Mouse (Mus musculus) CH12.LX (cell line): ENCODE data around the gene Mybpc1. TPM values are rescaled to one million over a fixed set of nuclear protein-coding genes. Genes with fewer than 3 reads are reported as not detected.

Source experiments
- DNase-seq: peaks from one replicate; pipeline ENCODE4 v3.0.0-alpha.2; 2013; ENCODE audit errors: extremely low read depth
- H3K27ac ChIP-seq: 2 replicates; pipeline ENCODE4 v1.5.1; 2012; ENCODE audit warnings: low read depth, mild to moderate bottlenecking, control low read depth, moderate library complexity; ENCODE audit not compliant: insufficient read depth
- H3K27me3 ChIP-seq: replicated peaks from 2 replicates; pipeline ENCODE3; 2012; ENCODE audit warnings: inconsistent platforms
- H3K36me3 ChIP-seq, 2 experiments: replicated peaks in 1 of 2; 2 replicates each; pipeline versions ENCODE3 to v1.6.1; 2012; ENCODE audit warnings: inconsistent platforms in 1 of 2, low read length in 1 of 2, mild to moderate bottlenecking in 1 of 2, mixed read lengths in 1 of 2, moderate library complexity in 1 of 2; ENCODE audit not compliant: control insufficient read depth in 1 of 2, insufficient read depth in 1 of 2
- H3K4me1 ChIP-seq, 2 experiments: 2 replicates each; pipeline ENCODE4 v1.6.1; 2012; ENCODE audit warnings: inconsistent platforms in 1 of 2, moderate library complexity in 1 of 2; ENCODE audit not compliant: insufficient read depth in 2 of 2, control insufficient read depth in 1 of 2
- H3K4me2 ChIP-seq: 2 replicates; pipeline ENCODE4 v1.6.1; 2012; ENCODE audit warnings: low read depth, mild to moderate bottlenecking, control low read depth; ENCODE audit not compliant: poor library complexity, insufficient read depth, severe bottlenecking
- H3K4me3 ChIP-seq, 3 experiments: fragments of 150-350 bp in 1 of 3; sonication (generic) in 1 of 3; replicated peaks in 1 of 3; 2 replicates each; pipeline versions ENCODE3 to v1.5.1; 2011 to 2012; ENCODE audit warnings: low read depth in 2 of 3, low read length in 2 of 3, mild to moderate bottlenecking in 2 of 3, moderate library complexity in 2 of 3, control low read depth in 1 of 3, improper control_type of control experiment in 1 of 3, inconsistent platforms in 1 of 3, mixed read lengths in 1 of 3; ENCODE audit not compliant: poor library complexity in 1 of 3
- H3K79me2 ChIP-seq: replicated peaks from 2 replicates; pipeline ENCODE4 v1.6.1; 2012; ENCODE audit warnings: mild to moderate bottlenecking, moderate library complexity; ENCODE audit not compliant: control insufficient read depth, poor library complexity, insufficient read depth, severe bottlenecking; ENCODE audit errors: extremely low read depth
- H3K9ac ChIP-seq: 2 replicates; pipeline ENCODE4 v1.6.1; 2012; ENCODE audit warnings: low read depth, mild to moderate bottlenecking, control low read depth, moderate library complexity; ENCODE audit not compliant: insufficient read depth
- H3K9me3 ChIP-seq: replicated peaks from 2 replicates; pipeline ENCODE3; 2012; ENCODE audit warnings: low read length, inconsistent platforms, mixed read lengths
- CHD1 ChIP-seq: IDR thresholded peaks from 2 replicates; pipeline ENCODE4 v1.6.1; 2012; ENCODE audit warnings: low read depth, low read length, improper control_type of control experiment, inconsistent platforms
- CHD2 ChIP-seq: IDR thresholded peaks from 2 replicates; pipeline ENCODE4 v1.6.1; 2011; ENCODE audit warnings: low read length, improper control_type of control experiment
- HCFC1 ChIP-seq: IDR thresholded peaks from 2 replicates; pipeline ENCODE4 v1.6.1; 2012; ENCODE audit warnings: low read depth, mild to moderate bottlenecking, inconsistent platforms, low read length, improper control_type of control experiment
- IRF4 ChIP-seq: IDR thresholded peaks from 2 replicates; pipeline ENCODE4 v1.6.1; 2014; ENCODE audit warnings: low read depth, mild to moderate bottlenecking, inconsistent platforms, low read length, improper control_type of control experiment
- JUN ChIP-seq: IDR thresholded peaks from 2 replicates; pipeline ENCODE4 v1.6.1; 2011; ENCODE audit warnings: low read depth, mild to moderate bottlenecking, low read length, improper control_type of control experiment, moderate library complexity; ENCODE audit not compliant: insufficient read depth
- KAT2A ChIP-seq: IDR thresholded peaks from 2 replicates; pipeline ENCODE4 v1.6.1; 2012; ENCODE audit warnings: low read length, improper control_type of control experiment, inconsistent platforms; ENCODE audit not compliant: insufficient replicate concordance
- MAFK ChIP-seq: IDR thresholded peaks from 2 replicates; pipeline ENCODE4 v1.6.1; 2011; ENCODE audit warnings: low read length, improper control_type of control experiment; ENCODE audit not compliant: insufficient replicate concordance
- MAX ChIP-seq: IDR thresholded peaks from 2 replicates; pipeline ENCODE4 v1.6.1; 2011; ENCODE audit warnings: low read length, improper control_type of control experiment
- MAZ ChIP-seq: IDR thresholded peaks from 2 replicates; pipeline ENCODE4 v1.6.1; 2012; ENCODE audit warnings: low read depth, mild to moderate bottlenecking, inconsistent platforms, low read length, improper control_type of control experiment, moderate library complexity
- MEF2A ChIP-seq: IDR thresholded peaks from 2 replicates; pipeline ENCODE4 v1.6.1; 2014; ENCODE audit warnings: low read depth, mild to moderate bottlenecking, inconsistent platforms, low read length, improper control_type of control experiment, borderline replicate concordance
- MXI1 ChIP-seq: IDR thresholded peaks from 2 replicates; pipeline ENCODE4 v1.6.1; 2011; ENCODE audit warnings: mild to moderate bottlenecking, low read depth, low read length, improper control_type of control experiment
- MYC ChIP-seq: IDR thresholded peaks from 2 replicates; pipeline ENCODE4 v1.6.1; 2011; ENCODE audit warnings: low read depth, mild to moderate bottlenecking, improper control_type of control experiment, low read length
- PAX5 ChIP-seq: IDR thresholded peaks from 2 replicates; pipeline ENCODE4 v1.6.1; 2012; ENCODE audit warnings: low read length, inconsistent platforms, mixed read lengths
- POLR2A ChIP-seq: IDR thresholded peaks from 2 replicates; pipeline ENCODE4 v1.6.1; 2011; ENCODE audit warnings: low read depth, mild to moderate bottlenecking, improper control_type of control experiment, low read length
- RAD21 ChIP-seq: IDR thresholded peaks from 2 replicates; pipeline ENCODE4 v1.6.1; 2011; ENCODE audit warnings: low read depth, mild to moderate bottlenecking, low read length, improper control_type of control experiment, moderate library complexity
- SIN3A ChIP-seq: IDR thresholded peaks from 2 replicates; pipeline ENCODE4 v1.6.1; 2012; ENCODE audit warnings: low read length, improper control_type of control experiment, inconsistent platforms
- SMC3 ChIP-seq: IDR thresholded peaks from 2 replicates; pipeline ENCODE4 v1.6.1; 2011; ENCODE audit warnings: low read depth, low read length, improper control_type of control experiment
- TBP ChIP-seq: conservative IDR thresholded peaks from 2 replicates; pipeline ENCODE4 v1.6.1; 2011; ENCODE audit warnings: low read depth, low read length, improper control_type of control experiment
- UBTF ChIP-seq: IDR thresholded peaks from 2 replicates; pipeline ENCODE4 v1.6.1; 2012; ENCODE audit warnings: low read depth, mild to moderate bottlenecking, inconsistent platforms, low read length, improper control_type of control experiment, moderate library complexity
- ZC3H11A ChIP-seq: IDR thresholded peaks from 2 replicates; pipeline ENCODE4 v1.6.1; 2012; ENCODE audit warnings: low read depth, mild to moderate bottlenecking, inconsistent platforms, low read length, improper control_type of control experiment
- ZKSCAN1 ChIP-seq: IDR thresholded peaks from 2 replicates; pipeline ENCODE4 v1.6.1; 2012; ENCODE audit warnings: low read depth, inconsistent platforms, low read length, improper control_type of control experiment, borderline replicate concordance
- ZMIZ1 ChIP-seq: IDR thresholded peaks from 2 replicates; pipeline ENCODE4 v1.6.1; 2012; ENCODE audit warnings: low read depth, mild to moderate bottlenecking, inconsistent platforms, low read length, improper control_type of control experiment
- dilution Hi-C: fragments of 300-500 bp; cut with MboI; formaldehyde crosslinking; loops from 2 replicates; pipeline ENCODE4 v1.14.3; 2020; ENCODE audit warnings: low sequenced_read_pairs; ENCODE audit not compliant: extremely low pct_unique_long_range_greater_than_20kb, extremely low pct_ligation_motif_present
- in situ Hi-C: fragments of 300-500 bp; cut with MboI; formaldehyde crosslinking; loops from 3 replicates; pipeline ENCODE4 v1.14.3; 2019; ENCODE audit warnings: low sequenced_read_pairs, low pct_ligation_motif_present, low pct_unique_long_range_greater_than_20kb, mixed read lengths
- polyA plus RNA-seq: library from polyadenylated mRNA; unstranded; fragments of >175 nt; gene quantifications from 2 replicates; pipeline ENCODE4 v1.2.1, GENCODE M21; 2012; ENCODE audit warnings: low read depth; ENCODE audit not compliant: insufficient read length
- total RNA-seq, 2 experiments: library from RNA; depleted of rRNA; stranded (reverse); fragments of 300-350 nt in 1 of 2; fragments of >200 nt in 1 of 2; gene quantifications; 2 replicates each; pipeline ENCODE4 v1.2.3; 2012 to 2014

The Mybpc1 gene
- total and polyA plus RNA-seq, 3 experiments: not detected

DNA sequence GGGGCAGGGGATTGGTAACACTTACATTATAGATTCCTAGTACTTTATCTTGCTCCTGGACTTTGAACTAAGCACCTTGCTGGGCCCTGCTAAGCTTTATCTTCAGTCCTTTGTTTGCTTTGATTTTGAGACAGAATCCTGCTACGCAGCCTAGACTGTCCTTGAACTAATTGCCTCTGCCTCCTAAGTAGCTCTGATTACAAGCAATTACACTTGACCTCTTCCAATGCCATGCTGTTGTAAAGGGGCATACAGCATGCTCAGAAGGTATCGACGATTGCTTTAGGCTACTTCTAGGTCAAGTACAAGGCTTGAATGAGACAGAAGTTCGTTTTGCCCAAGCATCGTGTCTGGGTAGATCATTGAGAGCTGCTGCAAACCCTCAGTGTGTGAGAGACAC, 99.7 kb downstream of the Mybpc1 start:
- TF ChIP-seq IRF4 (no peak), JUN (no peak), SIN3A (no peak), PAX5 (no peak), UBTF (no peak), MAFK (no peak), POLR2A (no peak), MYC (no peak), SMC3 (no peak), ZKSCAN1 (no peak), KAT2A (no peak), MXI1 (no peak), CHD2 (no peak), MAX (no peak), TBP (no peak), HCFC1 (no peak), MEF2A (no peak)
- no peak overlapping the region for H3K4me2 ChIP-seq
- no peak overlapping the region for H3K4me3 ChIP-seq
- no peaks in the 10 kb centered on the region for H3K9me3 ChIP-seq
- H3K27me3 ChIP-seq: peaks cover 5% of the 10 kb centered on the region
- no peak overlapping the region for H3K27ac ChIP-seq
- H3K36me3 ChIP-seq: no peaks in the 10 kb centered on the region
- no peak for DNase-seq
- no peaks in the 10 kb centered on the region for H3K79me2 ChIP-seq
- no peak overlapping the region for H3K9ac ChIP-seq
- in situ Hi-C loops: no loop called here
- peaks cover 0 to 24% of the 10 kb centered on the region in 2 experiments; a peak in 2 of 4 replicates for H3K4me1 ChIP-seq
- dilution Hi-C loops: no loop called here

DNA sequence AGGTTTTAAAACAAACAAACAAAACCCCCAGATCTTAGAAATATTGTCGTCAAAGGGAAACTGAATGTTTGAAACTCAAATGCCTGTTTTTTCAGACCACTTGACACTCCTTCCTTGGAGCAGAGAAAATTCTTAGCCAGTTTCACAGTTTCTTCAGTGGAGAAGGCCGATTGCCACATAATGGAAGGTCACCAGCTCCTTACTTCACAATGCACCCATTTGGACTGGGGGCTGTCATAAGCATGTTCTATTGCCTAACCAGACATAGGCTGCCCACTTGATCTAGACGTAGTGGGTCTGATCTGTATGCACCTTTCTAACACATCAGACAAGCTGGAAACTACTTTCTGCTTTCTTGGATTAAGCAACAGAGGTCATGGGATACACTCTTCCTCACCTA, 100.5 kb downstream of the Mybpc1 start:
- in situ Hi-C loops: no loop called here
- no peak overlapping the region for H3K4me3 ChIP-seq
- peaks cover 5% of the 10 kb centered on the region for H3K27me3 ChIP-seq
- H3K4me1 ChIP-seq: peaks cover 0 to 24% of the 10 kb centered on the region in 2 experiments; a peak in 2 of 4 replicates
- H3K27ac ChIP-seq: no peak overlapping the region
- dilution Hi-C loops: no loop called here
- peak overlapping the region; percentile 88; the same call in 1 of the 2 replicates for H3K4me2 ChIP-seq
- no peaks in the 10 kb centered on the region for H3K79me2 ChIP-seq
- no peaks in the 10 kb centered on the region for H3K9me3 ChIP-seq
- no peak for DNase-seq
- TF ChIP-seq CHD1: no peak
- no peak for TF ChIP-seq SIN3A
- TF ChIP-seq MAZ: no peak
- no peak for TF ChIP-seq MAFK
- no peak for TF ChIP-seq ZMIZ1
- no peak for TF ChIP-seq UBTF
- no peak for TF ChIP-seq JUN
- TF ChIP-seq ZC3H11A: no peak
- no peak for TF ChIP-seq MAX
- no peak for TF ChIP-seq SMC3
- TF ChIP-seq RAD21: no peak
- H3K9ac ChIP-seq: no peak overlapping the region; the same call in 1 of the 2 replicates
- H3K36me3 ChIP-seq: no peaks in the 10 kb centered on the region
